Mouse (Mus musculus) adrenal gland, adult 8-10 months (tissue): ENCODE results near the gene Bmpr2. TPM values are rescaled to one million over a fixed set of nuclear protein-coding genes. Genes with fewer than 3 reads are reported as not detected.

ENCODE experiments used
- total RNA-seq, 4 experiments: library from RNA; stranded (reverse); gene quantifications; 2 replicates each; pipeline ENCODE4 v1.2.4; 2022

Gene Bmpr2
- total RNA-seq, 4 experiments from 2014 or later, result 64.0 to 68.1 (median 66.2) TPM

Other genes with a start within 250 kb of the Bmpr2 start
- gene Gm973, start 247.1 kb upstream of the Bmpr2 start, total RNA-seq, result 10 to 100 TPM in 2 of 4 experiments, 1 to 10 TPM in 2; 2.2 to 59.5 (median 23.9) TPM
- 100 to 1,000 TPM; 139 to 180 (median 145) TPM for gene Sumo1, start 92.6 kb upstream of the Bmpr2 start, total RNA-seq
- 10 to 100 TPM; 78.0 to 99.9 (median 83.9) TPM for gene Nop58, start 78.4 kb upstream of the Bmpr2 start, total RNA-seq
- gene Fam117b, start 149.6 kb downstream of the Bmpr2 start, total RNA-seq, result 10 to 100 TPM; 39.3 to 54.0 (median 45.2) TPM